Comparison of ENCODE assay signal across 8 mouse cellular contexts in the genomic region with DNA sequence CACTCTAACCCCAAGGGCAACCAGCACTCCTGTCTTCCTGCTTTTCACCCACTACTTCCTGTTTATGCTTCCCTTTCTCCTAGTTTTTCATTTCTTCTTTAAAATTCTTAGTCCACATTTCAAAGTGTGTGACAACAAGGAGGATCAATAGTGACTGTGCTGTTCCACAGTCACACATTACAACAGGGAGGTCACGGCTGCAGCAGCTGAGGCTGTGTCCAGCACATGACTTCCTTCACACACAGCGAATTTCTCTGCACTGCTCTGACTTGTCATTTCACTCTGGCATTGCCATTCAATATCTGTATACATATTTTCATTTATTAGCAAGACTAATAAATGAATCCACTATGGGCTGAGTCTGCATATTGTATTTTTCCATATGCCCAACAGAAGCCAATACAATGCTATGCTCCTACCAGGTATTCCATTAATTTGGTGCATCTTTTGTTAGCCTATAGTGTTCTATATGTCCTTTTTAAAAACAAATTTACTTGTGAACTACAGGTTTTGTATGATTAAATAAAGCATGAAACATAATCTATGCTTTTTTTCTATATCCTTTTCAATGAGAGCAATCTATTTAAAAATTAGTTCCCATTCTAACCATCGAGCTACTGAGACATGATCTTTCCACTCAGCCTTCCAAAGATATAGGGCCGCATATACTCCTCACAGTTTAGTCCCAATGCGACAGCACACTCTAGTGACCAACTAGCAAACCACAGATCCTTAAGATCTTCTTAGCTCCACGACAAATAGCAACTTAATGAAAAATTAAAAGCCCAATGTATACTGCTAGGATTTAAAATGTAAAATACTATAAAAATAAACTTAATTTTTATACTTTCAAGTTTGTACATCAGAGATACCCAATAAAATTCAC. TPM values are rescaled to one million over a fixed set of nuclear protein-coding genes. Genes with fewer than 3 reads are reported as not detected.
A peak's percentile ranks its signal among the peaks of the same experiment; 100 is the strongest.
DNase-seq lines count a peak whose midpoint lies in the region; ATAC-seq lines count a peak whose summit lies in the region.

No protein-coding gene starts in this region.

- no peaks in the 10 kb centered on the region for H3K36me3 ChIP-seq in embryonic facial prominence, embryonic 11.5 days (replicated peaks; ENCODE audit: control insufficient read depth, insufficient read depth, low read depth, low read length)
- H3K36me3 ChIP-seq in embryonic facial prominence, embryonic 10.5 days (replicated peaks): peaks cover 69% of the 10 kb centered on the region
- peaks cover 3% of the 10 kb centered on the region; the same call in 1 of the 2 replicates for H3K36me3 ChIP-seq in midbrain, embryonic 11.5 days (ENCODE audit: control insufficient read depth, insufficient read depth, low read length)
- H3K36me3 ChIP-seq in midbrain, embryonic 10.5 days: peaks cover 69% of the 10 kb centered on the region
- peaks cover 14% of the 10 kb centered on the region for H3K36me3 ChIP-seq in intestine, embryonic 15.5 days

- no peaks in the 10 kb centered on the region for H3K4me1 ChIP-seq in embryonic facial prominence, embryonic 11.5 days (ENCODE audit: control insufficient read depth, insufficient read depth, low read length)
- no peaks in the 10 kb centered on the region for H3K4me1 ChIP-seq in embryonic facial prominence, embryonic 10.5 days
- H3K4me1 ChIP-seq in midbrain, embryonic 11.5 days (ENCODE audit: control insufficient read depth, insufficient read depth, low read length): no peaks in the 10 kb centered on the region
- no peaks in the 10 kb centered on the region for H3K4me1 ChIP-seq in midbrain, embryonic 10.5 days
- no peaks in the 10 kb centered on the region for H3K4me1 ChIP-seq in intestine, embryonic 15.5 days (replicated peaks)

- ATAC-seq in embryonic facial prominence, embryonic 11.5 days (replicated peaks; ENCODE audit: insufficient number of reproducible peaks, low FRiP score, low TSS enrichment, low read depth): 0 out of 2 replicates have a peak, but pooled peaks have one; percentile 64
- ATAC-seq in midbrain, embryonic 11.5 days (ENCODE audit: low FRiP score): peak; percentile 70; the same call in 1 of the 2 replicates
- peak; percentile 67; the same call in 1 of the 2 replicates for ATAC-seq in intestine, embryonic 15.5 days

- H3K9me3 ChIP-seq in embryonic facial prominence, embryonic 11.5 days (replicated peaks; ENCODE audit: control insufficient read depth, low read length): no peaks in the 10 kb centered on the region
- H3K9me3 ChIP-seq in embryonic facial prominence, embryonic 10.5 days: no peaks in the 10 kb centered on the region
- no peaks in the 10 kb centered on the region for H3K9me3 ChIP-seq in midbrain, embryonic 11.5 days (ENCODE audit: control insufficient read depth, low read length)
- H3K9me3 ChIP-seq in midbrain, embryonic 10.5 days (replicated peaks): no peaks in the 10 kb centered on the region
- H3K9me3 ChIP-seq in intestine, embryonic 15.5 days: no peaks in the 10 kb centered on the region

- no peak overlapping the region for H3K27ac ChIP-seq in embryonic facial prominence, embryonic 11.5 days (replicated peaks; ENCODE audit: low read depth, low read length)
- no peak overlapping the region for H3K27ac ChIP-seq in embryonic facial prominence, embryonic 10.5 days (replicated peaks)
- H3K27ac ChIP-seq in midbrain, embryonic 11.5 days (ENCODE audit: low read depth, low read length): no peak overlapping the region
- H3K27ac ChIP-seq in midbrain, embryonic 10.5 days (replicated peaks): no peak overlapping the region
- H3K27ac ChIP-seq in intestine, embryonic 15.5 days: no peak overlapping the region

- no peak overlapping the region for H3K9ac ChIP-seq in embryonic facial prominence, embryonic 11.5 days (replicated peaks; ENCODE audit: low read length)
- H3K9ac ChIP-seq in midbrain, embryonic 11.5 days (ENCODE audit: low read length): no peak overlapping the region
- H3K9ac ChIP-seq in intestine, embryonic 15.5 days: no peak overlapping the region

- H3K4me3 ChIP-seq in embryonic facial prominence, embryonic 11.5 days (ENCODE audit: low read depth, low read length): no peak overlapping the region
- H3K4me3 ChIP-seq in embryonic facial prominence, embryonic 10.5 days: no peak overlapping the region
- no peak overlapping the region for H3K4me3 ChIP-seq in midbrain, embryonic 11.5 days (ENCODE audit: low read depth, low read length)
- H3K4me3 ChIP-seq in midbrain, embryonic 10.5 days: no peak overlapping the region
- no peak overlapping the region for H3K4me3 ChIP-seq in intestine, embryonic 15.5 days (replicated peaks)

- 71% methylated on average over 6 of the region's 6 CpGs for WGBS in embryonic facial prominence, embryonic 11.5 days
- 70% methylated on average over 6 of the region's 6 CpGs for WGBS in embryonic facial prominence, embryonic 10.5 days
- 74% methylated on average over 6 of the region's 6 CpGs for WGBS in midbrain, embryonic 11.5 days
- 80% methylated on average over 6 of the region's 6 CpGs for WGBS in midbrain, embryonic 10.5 days
- WGBS in intestine, embryonic 15.5 days: 58% methylated on average over 6 of the region's 6 CpGs

- no peak overlapping the region for H3K4me2 ChIP-seq in embryonic facial prominence, embryonic 11.5 days (ENCODE audit: low read depth, low read length)
- H3K4me2 ChIP-seq in midbrain, embryonic 11.5 days: no peak overlapping the region
- no peak overlapping the region for H3K4me2 ChIP-seq in intestine, embryonic 15.5 days (replicated peaks)

- DNase-seq in embryonic facial prominence, embryonic 11.5 days (ENCODE audit: low spot score): peak; percentile 30
- no peak for DNase-seq in embryonic facial prominence, embryonic 10.5 days (ENCODE audit: low spot score)
- no peak for DNase-seq in midbrain, embryonic 11.5 days (ENCODE audit: low spot score, missing footprints)
- DNase-seq in midbrain, embryonic 10.5 days (ENCODE audit: low spot score): no peak
- peak; percentile 62 for DNase-seq in retina, postnatal 1 day
- no peak for DNase-seq in gastrocnemius, adult 18-20 months (ENCODE audit: low spot score)
- DNase-seq in layer of hippocampus, adult 9-11 months: no peak

- H3K27me3 ChIP-seq in embryonic facial prominence, embryonic 11.5 days (ENCODE audit: control insufficient read depth, insufficient read depth, low read length): no peaks in the 10 kb centered on the region
- H3K27me3 ChIP-seq in embryonic facial prominence, embryonic 10.5 days (replicated peaks; ENCODE audit: low read depth, poor library complexity, severe bottlenecking): no peaks in the 10 kb centered on the region
- no peaks in the 10 kb centered on the region for H3K27me3 ChIP-seq in midbrain, embryonic 11.5 days (ENCODE audit: control insufficient read depth, insufficient read depth, low read length)
- no peaks in the 10 kb centered on the region for H3K27me3 ChIP-seq in midbrain, embryonic 10.5 days (ENCODE audit: low read depth, poor library complexity, severe bottlenecking)
- no peaks in the 10 kb centered on the region for H3K27me3 ChIP-seq in intestine, embryonic 15.5 days (replicated peaks)

RNA-seq across cellular contexts. Expression of gene Ibtk, which starts 55.7 kb away (rescaled TPM):
- polyA plus RNA-seq in embryonic facial prominence, embryonic 11.5 days (2014; fragmentation: Nextera tagmentation; extraction: Ambion mirVana): 42.4 and 43.3 TPM in 2 replicates
- 35.9 and 36.1 TPM in 2 replicates for polyA plus RNA-seq in embryonic facial prominence, embryonic 10.5 days (2016; fragmentation: Nextera tagmentation; extraction: Ambion mirVana)
- 42.5 and 46.4 TPM in 2 replicates for polyA plus RNA-seq in midbrain, embryonic 11.5 days (2014; fragmentation: Nextera tagmentation; extraction: Ambion mirVana)
- 31.5 and 36.0 TPM in 2 replicates for polyA plus RNA-seq in midbrain, embryonic 10.5 days (2016; fragmentation: Nextera tagmentation; extraction: Ambion mirVana)
- polyA plus RNA-seq in intestine, embryonic 15.5 days (2015; fragmentation: Nextera tagmentation; extraction: Ambion mirVana): 27.8 and 29.4 TPM in 2 replicates
- 10 to 100 TPM; 47.3 to 48.2 TPM for total RNA-seq in gastrocnemius, adult 18-20 months (2021)

Comparison
In these comparisons a context has a peak if more than half of its experiments do, and no peak if none do; other contexts are left out.
1. DNase-seq: peak in embryonic facial prominence, embryonic 11.5 days (single experiment) and retina, postnatal 1 day (single experiment); none in embryonic facial prominence, embryonic 10.5 days (single experiment), midbrain, embryonic 11.5 days (single experiment), midbrain, embryonic 10.5 days (single experiment), gastrocnemius, adult 18-20 months (single experiment) and layer of hippocampus, adult 9-11 months (single experiment).
2. Peak in every context shown above with its lines, with median percentiles within 50 percentile points of each other: ATAC-seq.